ENCODE assay signal across 9 mouse cellular contexts in genomic region chr2:165133566-165133965, GRCm38 (mm10). TPM values are rescaled to one million over a fixed set of nuclear protein-coding genes. Genes with fewer than 3 reads are reported as not detected.
A peak's percentile ranks its signal among the peaks of the same experiment; 100 is the strongest.
DNase-seq lines count a peak whose midpoint lies in the region; ATAC-seq and TF ChIP-seq lines count a peak whose summit lies in the region.
"Had no signal": no experiment of that assay in that cellular context is flagged by ENCODE, and none has a peak within 500 bp of the region (broad histone marks: within the 10 kb centered on the region; RNA-seq: fewer than 3 reads in every experiment).

No protein-coding gene starts in this region.

- intact Hi-C loops in gastrocnemius, adult 2 months (cut with DNase I): no loop called here

- peaks cover 79% of the 10 kb centered on the region for H3K4me1 ChIP-seq in forebrain, embryonic 13.5 days
- H3K4me1 ChIP-seq in neural tube, embryonic 15.5 days: peaks cover 32% of the 10 kb centered on the region

- peak overlapping the region; percentile 32 for H3K4me2 ChIP-seq in forebrain, embryonic 13.5 days
- 0 out of 2 replicates have a peak overlapping the region, but pooled peaks have one; percentile 3 for H3K4me2 ChIP-seq in neural tube, embryonic 15.5 days

- no peaks in the 10 kb centered on the region for H3K27me3 ChIP-seq in forebrain, embryonic 13.5 days
- peaks cover 7% of the 10 kb centered on the region; the same call in 1 of the 2 replicates for H3K27me3 ChIP-seq in neural tube, embryonic 15.5 days (replicated peaks)

- H3K36me3 ChIP-seq in forebrain, embryonic 13.5 days (ENCODE audit: poor library complexity, severe bottlenecking): no peaks in the 10 kb centered on the region
- H3K36me3 ChIP-seq in neural tube, embryonic 15.5 days: no peaks in the 10 kb centered on the region

- WGBS in forebrain, embryonic 13.5 days: 2% methylated on average over 15 of the region's 15 CpGs
- 4% methylated on average over 15 of the region's 15 CpGs for WGBS in neural tube, embryonic 15.5 days

- peak overlapping the region; percentile 53 for H3K9ac ChIP-seq in forebrain, embryonic 13.5 days
- H3K9ac ChIP-seq in neural tube, embryonic 15.5 days (replicated peaks): no peak overlapping the region

- no peak overlapping the region for H3K4me3 ChIP-seq in forebrain, embryonic 13.5 days
- H3K4me3 ChIP-seq in neural tube, embryonic 15.5 days (replicated peaks): no peak overlapping the region
- no peak overlapping the region for H3K4me3 ChIP-seq in gastrocnemius, adult 2 months

- DNase-seq in kidney, adult 8-10 months: peak; percentile 11 to 16
- no peak for DNase-seq in kidney, adult 11 months
- peak; percentile 44 to 58 for DNase-seq in kidney, postnatal 4 days
- DNase-seq in cerebellum, postnatal 36 days: no peak
- no peak for DNase-seq in adrenal gland, postnatal 36 days
- DNase-seq in gastrocnemius, adult 2 months: no peak

- peak overlapping the region; percentile 95 for H3K27ac ChIP-seq in forebrain, embryonic 13.5 days
- H3K27ac ChIP-seq in neural tube, embryonic 15.5 days (replicated peaks): 0 out of 2 replicates have a peak overlapping the region, but pooled peaks have one; percentile 10
- H3K27ac ChIP-seq in gastrocnemius, adult 2 months: no peak overlapping the region

- no peaks in the 10 kb centered on the region for H3K9me3 ChIP-seq in forebrain, embryonic 13.5 days (replicated peaks)
- H3K9me3 ChIP-seq in neural tube, embryonic 15.5 days (replicated peaks): no peaks in the 10 kb centered on the region

- no peak for TF ChIP-seq CTCF in gastrocnemius, adult 2 months (IDR thresholded peaks at IDR 0.05)

- peak; percentile 41; the same call in 1 of the 2 replicates for ATAC-seq in forebrain, embryonic 13.5 days
- ATAC-seq in neural tube, embryonic 15.5 days (ENCODE audit: low FRiP score): no peak

RNA-seq across cellular contexts. Expression of gene 1700025C18Rik, which starts 43.0 kb away (rescaled TPM):
- not detected in 2 replicates for polyA plus RNA-seq in forebrain, embryonic 13.5 days (2015; fragmentation: Nextera tagmentation; extraction: Ambion mirVana)
- polyA plus RNA-seq in neural tube, embryonic 15.5 days (2015; fragmentation: Nextera tagmentation; extraction: Ambion mirVana): not detected in 2 replicates
- total RNA-seq in adrenal gland, postnatal 36 days (2021): not detected
- not detected for total RNA-seq in gastrocnemius, adult 2 months (2021)
- total RNA-seq: MEL had no signal

Comparison
In these comparisons a context has a peak if more than half of its experiments do, and no peak if none do; other contexts are left out.
1. DNase-seq: peak in kidney, adult 8-10 months (2 of 2) and kidney, postnatal 4 days (2 of 2); none in kidney, adult 11 months (single experiment), cerebellum, postnatal 36 days (0 of 2), adrenal gland, postnatal 36 days (0 of 2) and gastrocnemius, adult 2 months (single experiment).